Mouse (Mus musculus) liver, embryonic 12.5 days (tissue): Measurements from ENCODE around the gene Rab31. TPM values are rescaled to one million over a fixed set of nuclear protein-coding genes. Genes with fewer than 3 reads are reported as not detected.
A peak's percentile ranks its signal among the peaks of the same experiment; 100 is the strongest.

Experiments
- ATAC-seq: fragments of 200-750 bp; cut with Nextera tagmentation; 2 replicates; pipeline ENCODE4 v1.8.0; 2017; ENCODE audit warnings: moderate number of reproducible peaks, mild to moderate bottlenecking, moderate library complexity
- H3K27ac ChIP-seq: fragments of 300-500 bp; sonication (generic); 2 replicates; pipeline ENCODE4 v1.5.1; 2016; ENCODE audit warnings: mild to moderate bottlenecking
- H3K27me3 ChIP-seq: fragments of 300-500 bp; sonication (generic); replicated peaks from 2 replicates; pipeline ENCODE4 v1.6.1; 2016; ENCODE audit warnings: mild to moderate bottlenecking, moderate library complexity
- H3K36me3 ChIP-seq: fragments of 300-500 bp; sonication (generic); 2 replicates; pipeline ENCODE4 v1.6.1; 2016; ENCODE audit warnings: mild to moderate bottlenecking, moderate library complexity
- H3K4me1 ChIP-seq: fragments of 300-500 bp; sonication (generic); 2 replicates; pipeline ENCODE4 v1.6.1; 2016
- H3K4me2 ChIP-seq: fragments of 300-500 bp; sonication (generic); 2 replicates; pipeline ENCODE4 v1.6.1; 2016; ENCODE audit warnings: mild to moderate bottlenecking, moderate library complexity
- H3K4me3 ChIP-seq: fragments of 300-500 bp; sonication (generic); 2 replicates; pipeline ENCODE4 v1.5.1; 2016; ENCODE audit warnings: mild to moderate bottlenecking, moderate library complexity
- H3K9ac ChIP-seq: fragments of 300-500 bp; sonication (generic); 2 replicates; pipeline ENCODE4 v1.6.1; 2016; ENCODE audit warnings: mild to moderate bottlenecking, moderate library complexity
- H3K9me3 ChIP-seq: fragments of 300-500 bp; sonication (generic); replicated peaks from 2 replicates; pipeline ENCODE4 v1.6.1; 2016; ENCODE audit warnings: mild to moderate bottlenecking, moderate library complexity
- WGBS: fragments of 180-500 bp; shearing (Covaris S2); methylation state at CpG from one replicate; pipeline ENCODE4 v1.1.7; 2016; ENCODE audit not compliant: insufficient replicate concordance; 5-methylcytosine and 5-hydroxymethylcytosine counted together
- polyA plus RNA-seq: library from polyadenylated mRNA; unstranded; fragments of >200 nt; fragmentation: Nextera tagmentation; extraction: Ambion mirVana; gene quantifications from 2 replicates; pipeline ENCODE4 v1.2.1, GENCODE M21; 2016

Rab31 gene
- polyA plus RNA-seq, 1 experiment from 2014 or later: 7.7 TPM

- Histone ChIP-seq H3K27me3 (no peaks in the 10 kb centered on the region), H3K27ac (peak overlapping the region; percentile 17; the same call in 1 of the 2 replicates), H3K9ac (no peak overlapping the region), H3K4me1 (no peaks in the 10 kb centered on the region), H3K36me3 (no peaks in the 10 kb centered on the region), H3K4me2 (no peak overlapping the region), H3K9me3 (no peaks in the 10 kb centered on the region), H3K4me3 (no peak overlapping the region)
- 0 out of 2 replicates have a peak, but pooled peaks have one; percentile 24 for ATAC-seq
- WGBS: 37% methylated on average over 16 of the region's 16 CpGs
These were observed 42.4 kb downstream of the Rab31 start for GRCm38 (mm10) chr17:65729945-65730741.

GRCm38 (mm10) chr17:65726755-65727154, 45.8 kb downstream of the Rab31 start:
- H3K9me3 ChIP-seq: no peaks in the 10 kb centered on the region
- no peaks in the 10 kb centered on the region for H3K36me3 ChIP-seq
- H3K4me1 ChIP-seq: 0 out of 2 replicates have a peak, but pooled peaks cover 4% of the 10 kb centered on the region
- no peak for ATAC-seq
- no peak overlapping the region for H3K27ac ChIP-seq
- no peak overlapping the region for H3K9ac ChIP-seq
- H3K27me3 ChIP-seq: no peaks in the 10 kb centered on the region
- no peak overlapping the region for H3K4me3 ChIP-seq
- WGBS: 71% methylated on average over 5 of the region's 5 CpGs
- no peak overlapping the region for H3K4me2 ChIP-seq

- H3K27ac ChIP-seq: no peak overlapping the region
These were observed 46.3 kb downstream of the Rab31 start for GRCm38 (mm10) chr17:65726274-65726673.

GRCm38 (mm10) chr17:65725814-65726213, 46.7 kb downstream of the Rab31 start:
- Histone ChIP-seq H3K4me2 (no peak overlapping the region), H3K36me3 (no peaks in the 10 kb centered on the region), H3K4me3 (no peak overlapping the region), H3K9ac (no peak overlapping the region), H3K9me3 (no peaks in the 10 kb centered on the region), H3K27ac (no peak overlapping the region), H3K4me1 (0 out of 2 replicates have a peak, but pooled peaks cover 4% of the 10 kb centered on the region), H3K27me3 (no peaks in the 10 kb centered on the region)
- ATAC-seq: no peak
- WGBS: 67% methylated on average over 2 of the region's 2 CpGs

More at GRCm38 (mm10) chr17:65726274-65726673, 46.3 kb downstream of the Rab31 start:
- no peaks in the 10 kb centered on the region for H3K36me3 ChIP-seq
- ATAC-seq: no peak
- no peaks in the 10 kb centered on the region for H3K27me3 ChIP-seq
- H3K4me2 ChIP-seq: no peak overlapping the region
- H3K4me3 ChIP-seq: no peak overlapping the region
- WGBS: 75% methylated on average over 6 of the region's 6 CpGs
- 0 out of 2 replicates have a peak, but pooled peaks cover 4% of the 10 kb centered on the region for H3K4me1 ChIP-seq
- H3K9me3 ChIP-seq: no peaks in the 10 kb centered on the region
- H3K9ac ChIP-seq: no peak overlapping the region

GRCm38 (mm10) chr17:65725381-65725780, 47.2 kb downstream of the Rab31 start:
- no peaks in the 10 kb centered on the region for H3K27me3 ChIP-seq
- no peak overlapping the region for H3K9ac ChIP-seq
- WGBS: 62% methylated on average over 8 of the region's 8 CpGs
- H3K27ac ChIP-seq: no peak overlapping the region
- H3K9me3 ChIP-seq: no peaks in the 10 kb centered on the region
- ATAC-seq: no peak
- 0 out of 2 replicates have a peak, but pooled peaks cover 4% of the 10 kb centered on the region for H3K4me1 ChIP-seq
- H3K4me3 ChIP-seq: no peak overlapping the region
- 0 out of 2 replicates have a peak, but pooled peaks cover under 1% of the 10 kb centered on the region for H3K36me3 ChIP-seq
- H3K4me2 ChIP-seq: no peak overlapping the region

GRCm38 (mm10) chr17:65724254-65724653, 48.3 kb downstream of the Rab31 start:
- Histone ChIP-seq H3K27ac (no peak overlapping the region), H3K9ac (no peak overlapping the region), H3K4me2 (peak overlapping the region; percentile 13), H3K4me1 (0 out of 2 replicates have a peak, but pooled peaks cover 4% of the 10 kb centered on the region), H3K4me3 (no peak overlapping the region), H3K36me3 (0 out of 2 replicates have a peak, but pooled peaks cover 6% of the 10 kb centered on the region), H3K9me3 (no peaks in the 10 kb centered on the region), H3K27me3 (no peaks in the 10 kb centered on the region)
- 57% methylated on average over 11 of the region's 11 CpGs for WGBS
- peak; percentile 27; the same call in 1 of the 2 replicates for ATAC-seq

GRCm38 (mm10) chr17:65723633-65724032, 48.9 kb downstream of the Rab31 start:
- WGBS: 72% methylated on average over 8 of the region's 8 CpGs
- no peak for ATAC-seq
- H3K4me2 ChIP-seq: 0 out of 2 replicates have a peak overlapping the region, but pooled peaks have one; percentile 13

GRCm38 (mm10) chr17:65721330-65721729, 51.2 kb downstream of the Rab31 start:
- Histone ChIP-seq H3K9ac (no peak overlapping the region), H3K36me3 (0 out of 2 replicates have a peak, but pooled peaks cover 6% of the 10 kb centered on the region), H3K4me3 (no peak overlapping the region), H3K27me3 (no peaks in the 10 kb centered on the region), H3K9me3 (no peaks in the 10 kb centered on the region), H3K27ac (no peak overlapping the region), H3K4me1 (0 out of 2 replicates have a peak, but pooled peaks cover 8% of the 10 kb centered on the region), H3K4me2 (no peak overlapping the region)
- ATAC-seq: no peak

More at GRCm38 (mm10) chr17:65723633-65724032, 48.9 kb downstream of the Rab31 start:
- Histone ChIP-seq H3K9ac (no peak overlapping the region), H3K36me3 (0 out of 2 replicates have a peak, but pooled peaks cover 6% of the 10 kb centered on the region), H3K4me3 (no peak overlapping the region), H3K9me3 (no peaks in the 10 kb centered on the region), H3K27me3 (no peaks in the 10 kb centered on the region), H3K27ac (no peak overlapping the region), H3K4me1 (0 out of 2 replicates have a peak, but pooled peaks cover 4% of the 10 kb centered on the region)

- Histone ChIP-seq H3K4me1 (0 out of 2 replicates have a peak, but pooled peaks cover 8% of the 10 kb centered on the region), H3K9me3 (no peaks in the 10 kb centered on the region), H3K27ac (no peak overlapping the region), H3K4me3 (no peak overlapping the region), H3K27me3 (no peaks in the 10 kb centered on the region), H3K4me2 (no peak overlapping the region), H3K9ac (no peak overlapping the region), H3K36me3 (0 out of 2 replicates have a peak, but pooled peaks cover 6% of the 10 kb centered on the region)
- no peak for ATAC-seq
- 83% methylated on average over 5 of the region's 5 CpGs for WGBS
These were observed 52.7 kb downstream of the Rab31 start for GRCm38 (mm10) chr17:65719826-65720225.

GRCm38 (mm10) chr17:65718578-65718977, 54.0 kb downstream of the Rab31 start:
- H3K27me3 ChIP-seq: no peaks in the 10 kb centered on the region
- H3K9me3 ChIP-seq: no peaks in the 10 kb centered on the region
- H3K36me3 ChIP-seq: 0 out of 2 replicates have a peak, but pooled peaks cover 6% of the 10 kb centered on the region
- no peak for ATAC-seq
- WGBS: 64% methylated on average over 2 of the region's 2 CpGs
- no peak overlapping the region for H3K27ac ChIP-seq
- H3K4me2 ChIP-seq: no peak overlapping the region
- H3K4me3 ChIP-seq: no peak overlapping the region
- no peak overlapping the region for H3K9ac ChIP-seq
- 0 out of 2 replicates have a peak, but pooled peaks cover 5% of the 10 kb centered on the region for H3K4me1 ChIP-seq

- no peak for ATAC-seq
These were observed 54.8 kb downstream of the Rab31 start for GRCm38 (mm10) chr17:65717658-65718199.

GRCm38 (mm10) chr17:65714060-65714459, 58.5 kb downstream of the Rab31 start:
- Histone ChIP-seq H3K4me2 (no peak overlapping the region), H3K36me3 (peaks cover 3% of the 10 kb centered on the region; the same call in 1 of the 2 replicates), H3K9me3 (0 out of 2 replicates have a peak, but pooled peaks cover 5% of the 10 kb centered on the region), H3K27ac (no peak overlapping the region), H3K9ac (no peak overlapping the region), H3K4me1 (0 out of 2 replicates have a peak, but pooled peaks cover 5% of the 10 kb centered on the region), H3K4me3 (no peak overlapping the region), H3K27me3 (no peaks in the 10 kb centered on the region)
- 66% methylated on average over 8 of the region's 8 CpGs for WGBS
- no peak for ATAC-seq

More at GRCm38 (mm10) chr17:65717658-65718199, 54.8 kb downstream of the Rab31 start:
- Histone ChIP-seq H3K9ac (no peak overlapping the region), H3K4me1 (0 out of 2 replicates have a peak, but pooled peaks cover 5% of the 10 kb centered on the region), H3K4me3 (no peak overlapping the region), H3K36me3 (0 out of 2 replicates have a peak, but pooled peaks cover 6% of the 10 kb centered on the region), H3K4me2 (no peak overlapping the region), H3K27ac (no peak overlapping the region), H3K9me3 (no peaks in the 10 kb centered on the region), H3K27me3 (no peaks in the 10 kb centered on the region)
- WGBS: 51% methylated on average over 4 of the region's 4 CpGs
